Mouse (Mus musculus): Measurements from ENCODE around the gene Gpx5. TPM values are rescaled to one million over a fixed set of nuclear protein-coding genes. Genes with fewer than 3 reads are reported as not detected.

The Gpx5 gene
- polyA plus RNA-seq (2012; rRNA removed) = not detected in 2 replicates

GRCm38 (mm10) chr13:21292631-21293030 is at the start of gene Gpx5:
Gpx5 (minus strand) TSS chr13:21292731.

GRCm38 (mm10) chr13:21311926-21312325 is 19.4 kb upstream of the Gpx5 start, which contains the start of gene Gpx6:
Gpx6 (plus strand) TSS chr13:21312125.

Other genes with a start within 250 kb of the Gpx5 start
- not detected in 2 replicates for gene Olfr1370, start 217.8 kb downstream of the Gpx5 start, polyA plus RNA-seq (2012; rRNA removed)
- gene Olfr1369-ps1, start 181.2 kb downstream of the Gpx5 start, polyA plus RNA-seq (2012; rRNA removed) = not detected in 2 replicates
- not detected in 2 replicates for gene Olfr263, start 163.1 kb downstream of the Gpx5 start, polyA plus RNA-seq (2012; rRNA removed)
- 0.10 TPM in 1 of 2 replicates, not detected in the other for gene Olfr1368, start 146.9 kb downstream of the Gpx5 start, polyA plus RNA-seq (2012; rRNA removed)
- gene Trim27, start 113.3 kb downstream of the Gpx5 start, polyA plus RNA-seq (2012; rRNA removed) = 83.2 and 91.4 TPM in 2 replicates
- not detected in 2 replicates for gene Gpx6, start 19.4 kb upstream of the Gpx5 start, polyA plus RNA-seq (2012; rRNA removed)
- not detected in 2 replicates for gene Olfr1367, start 54.2 kb upstream of the Gpx5 start, polyA plus RNA-seq (2012; rRNA removed)
- gene Zscan12, start 70.1 kb upstream of the Gpx5 start, polyA plus RNA-seq (2012; rRNA removed) = 0.37 and 0.41 TPM in 2 replicates
- 17.4 and 19.1 TPM in 2 replicates for gene Zkscan3, start 110.0 kb upstream of the Gpx5 start, polyA plus RNA-seq (2012; rRNA removed)
- 0.19 and 0.25 TPM in 2 replicates for gene Pgbd1, start 148.3 kb upstream of the Gpx5 start, polyA plus RNA-seq (2012; rRNA removed)
- 5.5 and 6.3 TPM in 2 replicates for gene Zscan26, start 161.0 kb upstream of the Gpx5 start, polyA plus RNA-seq (2012; rRNA removed)
- 0.24 and 0.31 TPM in 2 replicates for gene Nkapl, start 175.8 kb upstream of the Gpx5 start, polyA plus RNA-seq (2012; rRNA removed)
- 0.27 and 0.69 TPM in 2 replicates for gene Zkscan4, start 186.2 kb upstream of the Gpx5 start, polyA plus RNA-seq (2012; rRNA removed)
- not detected in 2 replicates for gene Gm10065, start 186.7 kb upstream of the Gpx5 start, polyA plus RNA-seq (2012; rRNA removed)
- 0.09 and 0.13 TPM in 2 replicates for gene AK157302, start 202.5 kb upstream of the Gpx5 start, polyA plus RNA-seq (2012; rRNA removed)
- 18.9 and 28.5 TPM in 2 replicates for gene Gm11273, start 208.7 kb upstream of the Gpx5 start, polyA plus RNA-seq (2012; rRNA removed)
- gene Zkscan8, start 238.4 kb upstream of the Gpx5 start, polyA plus RNA-seq (2012; rRNA removed) = 0.98 and 1.7 TPM in 2 replicates

Data from colon, adult 2 months (tissue).